Mouse (Mus musculus) spleen, adult 2 months (tissue): ENCODE results near the gene Gm5460.

Source experiments
- CTCF ChIP-seq: fragments of 200-500 bp; IDR thresholded peaks from 2 replicates; pipeline ENCODE4 v1.5.1; 2011; ENCODE audit warnings: mild to moderate bottlenecking, inconsistent platforms; ENCODE audit not compliant: insufficient read depth, insufficient read length, insufficient replicate concordance; ENCODE audit errors: extremely low read depth
- POLR2A ChIP-seq: fragments of 200-500 bp; IDR thresholded peaks from 2 replicates; pipeline ENCODE4 v1.6.1; 2011; ENCODE audit warnings: low read depth, low read length, inconsistent platforms

DNA sequence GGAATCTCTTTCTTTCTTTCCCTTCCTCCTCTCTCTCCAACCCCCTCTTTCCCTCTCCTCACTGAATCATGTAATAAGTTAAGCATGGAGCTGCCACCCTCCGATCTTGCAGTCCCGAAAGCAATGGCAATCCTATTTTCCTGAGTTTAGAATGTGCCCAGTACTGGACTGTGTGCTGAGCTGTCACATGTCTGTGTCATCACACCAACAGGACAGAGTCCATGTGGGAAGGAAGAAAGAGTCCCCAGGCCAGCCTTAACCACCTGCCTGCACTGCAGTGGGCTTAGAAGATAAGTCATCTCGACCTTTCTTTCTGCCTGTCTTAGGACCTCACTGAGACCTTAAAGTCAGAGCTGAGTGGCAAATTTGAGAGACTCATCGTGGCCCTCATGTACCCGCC is 74.9 kb downstream of the Gm5460 start:
- TF ChIP-seq POLR2A (no peak), CTCF (no peak)
